Mouse (Mus musculus): ENCODE measurements around the gene Il1a. TPM values are rescaled to one million over a fixed set of nuclear protein-coding genes. Genes with fewer than 3 reads are reported as not detected.

Il1a gene
- total RNA-seq (2023) = under 1 TPM; 0.51 to 0.68 TPM

GRCm38 (mm10) chr2:129309836-129310235 is at the start of gene Il1a:
Gene Il1a, minus strand, starts transcription at chr2:129309972.

DNA sequence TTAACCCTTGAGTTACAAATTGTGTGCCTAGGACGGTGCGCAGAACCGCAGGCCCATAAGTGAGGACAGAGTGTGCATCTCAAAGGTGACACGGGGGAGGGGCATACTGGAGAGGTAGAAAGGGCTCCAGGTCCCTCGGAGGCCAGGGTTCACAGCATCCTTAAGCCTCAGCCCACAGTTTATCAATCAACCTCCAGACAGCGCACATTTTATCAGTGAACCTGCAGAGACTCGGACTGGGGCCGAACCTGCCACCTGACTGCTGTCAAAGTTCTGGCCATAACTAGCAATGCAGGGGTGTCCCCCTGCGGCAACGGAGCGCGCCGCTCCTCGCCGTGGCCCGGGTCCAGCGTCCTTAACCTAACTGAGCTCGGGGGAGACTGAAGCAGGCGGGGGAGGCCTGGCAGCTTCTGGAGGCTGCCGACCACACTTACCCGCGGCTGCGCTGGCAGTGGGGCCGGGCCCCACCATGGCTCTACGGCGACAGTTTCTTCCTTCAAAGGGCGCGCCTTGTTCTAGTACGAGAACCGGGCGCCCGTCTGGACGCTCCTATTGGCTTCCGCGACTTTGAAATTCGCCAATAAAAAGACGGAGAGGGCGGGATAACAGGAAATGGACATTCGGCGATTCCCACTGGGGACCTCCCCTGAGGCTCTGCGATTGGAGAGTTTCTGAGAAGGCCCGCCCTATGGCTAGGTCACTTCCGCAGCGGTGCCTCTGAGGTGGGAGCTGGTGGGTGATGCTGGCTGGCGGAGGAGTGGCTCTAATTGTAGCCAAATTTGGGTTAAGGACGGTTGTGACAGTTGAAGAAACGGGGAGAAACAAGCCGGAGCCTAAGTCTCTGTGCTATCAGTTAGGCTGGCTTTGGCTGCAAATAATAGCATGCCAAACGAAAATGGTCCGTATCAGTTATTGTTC is 12.8 kb downstream of the Il1a start, which contains the start of gene Ckap2l:
Gene Ckap2l (minus strand): TSS at position 542 of the 918 bp plus-strand sequence.

Other genes starting within 250 kb of the Il1a start
- gene Ttl, start 244.0 kb downstream of the Il1a start, total RNA-seq (2023) = 1 to 10 TPM; 1.4 to 2.9 TPM
- 10 to 100 TPM in 1 of 2 experiments, 1 to 10 TPM in 1; 9.2 to 11.9 TPM for gene Polr1b, start 209.0 kb downstream of the Il1a start, total RNA-seq (2023)
- gene Chchd5, start 180.3 kb downstream of the Il1a start, total RNA-seq (2023) = 1 to 10 TPM; 5.7 to 8.4 TPM
- gene Slc20a1, start 111.2 kb downstream of the Il1a start, total RNA-seq (2023) = 100 to 1,000 TPM; 108 to 120 TPM
- gene Ckap2l, start 12.8 kb downstream of the Il1a start, total RNA-seq (2023) = 10 to 100 TPM; 29.0 to 29.9 TPM
- gene Il1b, start 61.2 kb upstream of the Il1a start, total RNA-seq (2023) = 100 to 1,000 TPM; 344 to 428 TPM
- gene F830045P16Rik, start 226.6 kb upstream of the Il1a start, total RNA-seq (2023) = under 1 TPM in 1 of 2 experiments, not detected in 1; 0.36 TPM

Data from neutrophil, adult 59 days (primary cell).